Mouse (Mus musculus) liver, postnatal 0 days (tissue): ENCODE measurements around the gene BC107364. TPM values are rescaled to one million over a fixed set of nuclear protein-coding genes. Genes with fewer than 3 reads are reported as not detected.
"Not testable (repeated sequence)": the region's sequence is repeated elsewhere in the genome, so short reads cannot be mapped to it uniquely, and the experiment has no call there.

Experiments used
- ATAC-seq: fragments of 200-750 bp; cut with Nextera tagmentation; 2 replicates; pipeline ENCODE4 v1.8.0; 2017; ENCODE audit warnings: mild to moderate bottlenecking, moderate library complexity
- DNase-seq: peaks from one replicate; pipeline ENCODE4 v3.0.0-alpha.2; 2016
- H3K27ac ChIP-seq: fragments of 300-500 bp; sonication (generic); 2 replicates; pipeline ENCODE4 v1.5.1; 2014; ENCODE audit warnings: antibody characterized with exemption, moderate library complexity, mild to moderate bottlenecking, low read depth
- H3K27me3 ChIP-seq: fragments of 300-500 bp; sonication (generic); 2 replicates; pipeline ENCODE4 v1.6.1; 2014; ENCODE audit warnings: low read length, control low read depth, mixed read lengths; ENCODE audit not compliant: insufficient read depth
- H3K36me3 ChIP-seq: fragments of 300-500 bp; sonication (generic); replicated peaks from 2 replicates; pipeline ENCODE4 v1.6.1; 2014; ENCODE audit warnings: mild to moderate bottlenecking, control low read depth, low read length, moderate library complexity, mixed read lengths; ENCODE audit not compliant: insufficient read depth
- H3K4me1 ChIP-seq: fragments of 300-500 bp; sonication (generic); 2 replicates; pipeline ENCODE4 v1.6.1; 2014; ENCODE audit warnings: antibody characterized with exemption, mild to moderate bottlenecking, control low read depth; ENCODE audit not compliant: insufficient read depth
- H3K4me2 ChIP-seq: fragments of 300-500 bp; sonication (generic); 2 replicates; pipeline ENCODE4 v1.6.1; 2014; ENCODE audit warnings: low read depth, mild to moderate bottlenecking, low read length, moderate library complexity, mixed read lengths
- H3K4me3 ChIP-seq: fragments of 300-500 bp; sonication (generic); 2 replicates; pipeline ENCODE4 v1.5.1; 2014; ENCODE audit warnings: low read depth, low read length
- H3K9ac ChIP-seq: fragments of 300-500 bp; sonication (generic); replicated peaks from 2 replicates; pipeline ENCODE4 v1.6.1; 2014; ENCODE audit warnings: mild to moderate bottlenecking, moderate library complexity
- H3K9me3 ChIP-seq: fragments of 300-500 bp; sonication (generic); 2 replicates; pipeline ENCODE4 v1.6.1; 2016; ENCODE audit warnings: mild to moderate bottlenecking, control low read depth, low read length, mixed read lengths
- CTCF ChIP-seq: sonication (generic); IDR thresholded peaks from 2 replicates; pipeline ENCODE4 v1.5.1; 2016; ENCODE audit warnings: antibody characterized with exemption, low read depth
- EP300 ChIP-seq: IDR thresholded peaks from 2 replicates; pipeline ENCODE4 v1.6.1; 2016; ENCODE audit warnings: antibody characterized with exemption, low read depth, mild to moderate bottlenecking
- WGBS: fragments of 180-500 bp; shearing (Covaris S2); extraction: QIAGEN DNeasy Blood & Tissue Kit; methylation state at CpG from one replicate; pipeline ENCODE4 v1.1.7; 2014; ENCODE audit not compliant: insufficient replicate concordance; 5-methylcytosine and 5-hydroxymethylcytosine counted together
- polyA plus RNA-seq: library from polyadenylated mRNA; unstranded; fragments of >200 nt; fragmentation: Nextera tagmentation; extraction: Ambion mirVana; gene quantifications from 2 replicates; pipeline ENCODE4 v1.2.1, GENCODE M21; 2015

The BC107364 gene
- polyA plus RNA-seq, 1 experiment from 2014 or later = not detected

- peak overlapping the region; percentile 92 for H3K27ac ChIP-seq
- not testable (repeated sequence) for H3K9me3 ChIP-seq, H3K4me3 ChIP-seq, H3K4me1 ChIP-seq, H3K9ac ChIP-seq, H3K27me3 ChIP-seq, H3K4me2 ChIP-seq, H3K36me3 ChIP-seq, DNase-seq
- WGBS = 0% methylated on average over 8 of the region's 31 CpGs
- ATAC-seq = peak; percentile 70
These were observed 37.0 kb upstream of the BC107364 start for GRCm38 (mm10) chr3:96488907-96489629.

GRCm38 (mm10) chr3:96488290-96488906 is 36.3 kb upstream of the BC107364 start:
- DNase-seq, H3K36me3 ChIP-seq, H3K9me3 ChIP-seq, H3K27me3 ChIP-seq, H3K4me1 ChIP-seq: not testable (repeated sequence)
- Histone ChIP-seq H3K4me3 (peak overlapping the region; percentile 54), H3K27ac (peak overlapping the region; percentile 98), H3K4me2 (peak overlapping the region; percentile 82), H3K9ac (peak overlapping the region; percentile 76)
- WGBS = no CpG with 5 or more reads among the region's 55 CpGs
- ATAC-seq = peak; percentile 60

- WGBS = 5% methylated on average over 25 of the region's 26 CpGs
- H3K27me3 ChIP-seq = no peaks in the 10 kb centered on the region
- ATAC-seq (no peak), DNase-seq (peak; percentile 60)
- no peaks in the 10 kb centered on the region for H3K9me3 ChIP-seq
- H3K4me3 ChIP-seq = peak overlapping the region; percentile 54
- H3K4me1 ChIP-seq = peaks cover 9% of the 10 kb centered on the region
- no peaks in the 10 kb centered on the region for H3K36me3 ChIP-seq
- H3K9ac ChIP-seq = peak overlapping the region; percentile 76
- peak overlapping the region; percentile 82 for H3K4me2 ChIP-seq
- TF ChIP-seq EP300 = no peak
- peak; percentile 56 for TF ChIP-seq CTCF
- peak overlapping the region; percentile 98 for H3K27ac ChIP-seq
These were observed 35.6 kb upstream of the BC107364 start for GRCm38 (mm10) chr3:96487596-96488289.

- not testable (repeated sequence) for DNase-seq, H3K4me1 ChIP-seq, H3K9me3 ChIP-seq, H3K36me3 ChIP-seq, H3K27me3 ChIP-seq
- H3K9ac ChIP-seq = peak overlapping the region; percentile 76; the same call in 1 of the 2 replicates
- peak overlapping the region; percentile 98 for H3K27ac ChIP-seq
- WGBS = 16% methylated on average over 5 of the region's 38 CpGs
- peak; percentile 57 for ATAC-seq
- H3K4me3 ChIP-seq = peak overlapping the region; percentile 54
- peak overlapping the region; percentile 82 for H3K4me2 ChIP-seq
These were observed 34.9 kb upstream of the BC107364 start for GRCm38 (mm10) chr3:96486828-96487559.

- not testable (repeated sequence) for H3K4me3 ChIP-seq, H3K36me3 ChIP-seq, H3K27me3 ChIP-seq, H3K27ac ChIP-seq, H3K9ac ChIP-seq, H3K9me3 ChIP-seq, DNase-seq, H3K4me2 ChIP-seq, H3K4me1 ChIP-seq
- 0% methylated on average over 4 of the region's 34 CpGs for WGBS
- peak; percentile 59 for ATAC-seq
These were observed 34.1 kb upstream of the BC107364 start for GRCm38 (mm10) chr3:96486064-96486827.

- H3K4me3 ChIP-seq = no peak overlapping the region
- H3K27me3 ChIP-seq = no peaks in the 10 kb centered on the region
- no peak overlapping the region for H3K27ac ChIP-seq
- no peak for DNase-seq
- no peak overlapping the region for H3K9ac ChIP-seq
- WGBS = 82% methylated on average over 2 of the region's 2 CpGs
- no peaks in the 10 kb centered on the region for H3K9me3 ChIP-seq
- peaks cover 9% of the 10 kb centered on the region for H3K4me1 ChIP-seq
- peak overlapping the region; percentile 44 for H3K4me2 ChIP-seq
- TF ChIP-seq EP300 (no peak), CTCF (no peak)
- no peaks in the 10 kb centered on the region for H3K36me3 ChIP-seq
- no peak for ATAC-seq
These were observed 33.3 kb upstream of the BC107364 start for GRCm38 (mm10) chr3:96485361-96485760.
